Mouse (Mus musculus): ENCODE results near the gene Phf12.

The Phf12 gene

DNA sequence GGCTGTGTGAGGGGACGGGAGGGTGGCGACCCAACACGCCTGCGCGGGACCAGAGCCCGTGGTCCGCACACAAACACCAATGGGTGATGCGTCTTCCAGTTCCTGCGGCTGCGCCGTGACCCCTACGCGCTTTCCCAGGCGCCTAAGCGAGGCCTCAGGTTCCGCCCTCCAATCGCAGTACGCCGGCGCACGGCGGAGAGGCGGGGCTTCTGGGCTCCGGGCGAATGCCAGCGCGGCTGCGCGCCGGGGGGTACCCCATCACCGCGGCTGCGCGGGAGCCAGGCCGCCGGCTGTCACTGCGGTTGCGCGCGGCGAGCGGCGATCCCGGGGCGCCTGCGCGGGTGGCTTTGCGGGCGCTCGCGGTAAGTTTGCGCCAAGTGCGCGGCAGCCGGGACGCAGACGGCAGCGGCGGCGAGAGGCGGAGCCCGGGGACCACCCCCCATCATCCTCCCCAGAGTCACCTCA is at the start of gene Phf12:
TSS of gene Phf12 (plus strand) at position 314 of the 465 bp plus-strand sequence.
- CTCF ChIA-PET, result interaction anchor here (0.6 to 1.8 kb wide), 18 partner anchors 9 to 553 kb away, joined by 3 to 9 read pairs (median 4); partner anchors contain the start of genes Dhrs13 (in 1 of the 4) and Pipox (in 1 of the 4)
- POLR2A ChIA-PET, result interaction anchor here (0.6 to 5.0 kb wide), 106 partner anchors 10 to 1276 kb away, joined by 3 to 106 read pairs (median 5); partner anchors contain the start of genes Nek8 (in 3 of the 4), Pipox (in 3 of the 4), Rpl23a (in 3 of the 4) and Tlcd1 (in 3 of the 4)

DNA sequence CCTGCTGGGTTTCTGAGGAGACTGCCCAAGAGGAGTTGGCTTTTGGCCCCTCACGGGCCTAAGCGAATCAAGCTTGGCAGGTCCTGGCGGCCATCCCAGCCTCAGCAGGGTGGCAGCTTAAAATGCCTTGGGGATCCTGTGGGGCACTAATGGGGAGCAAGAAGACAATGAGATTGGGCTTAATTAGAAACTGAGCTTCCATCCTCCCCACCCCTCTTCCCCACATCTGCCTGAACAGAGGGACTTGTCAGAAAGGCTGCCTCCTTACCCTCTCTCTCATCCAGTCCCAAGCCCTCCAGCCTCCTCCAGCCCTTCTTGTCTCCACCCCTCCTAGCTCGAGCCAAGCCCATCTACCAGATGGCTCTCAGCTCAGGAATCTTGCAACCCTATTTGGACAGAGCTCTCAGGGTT is 48.4 kb upstream of the Phf12 start:
- ChIA-PET CTCF (interaction anchor here (0.5 to 4.6 kb wide), 16 partner anchors 10 to 1286 kb away, joined by 3 to 21 read pairs (median 6); no protein-coding TSS in a partner anchor), POLR2A (interaction anchor here in 3 of 4 experiments (0.5 to 3.7 kb wide), 31 partner anchors 7 to 1235 kb away, joined by 3 to 34 read pairs (median 5); partner anchors contain the start of genes Pipox (in 3 of the 3), Eral1 (in 1 of the 3), Fam222b (in 1 of the 3) and Phf12 (in 1 of the 3))

DNA sequence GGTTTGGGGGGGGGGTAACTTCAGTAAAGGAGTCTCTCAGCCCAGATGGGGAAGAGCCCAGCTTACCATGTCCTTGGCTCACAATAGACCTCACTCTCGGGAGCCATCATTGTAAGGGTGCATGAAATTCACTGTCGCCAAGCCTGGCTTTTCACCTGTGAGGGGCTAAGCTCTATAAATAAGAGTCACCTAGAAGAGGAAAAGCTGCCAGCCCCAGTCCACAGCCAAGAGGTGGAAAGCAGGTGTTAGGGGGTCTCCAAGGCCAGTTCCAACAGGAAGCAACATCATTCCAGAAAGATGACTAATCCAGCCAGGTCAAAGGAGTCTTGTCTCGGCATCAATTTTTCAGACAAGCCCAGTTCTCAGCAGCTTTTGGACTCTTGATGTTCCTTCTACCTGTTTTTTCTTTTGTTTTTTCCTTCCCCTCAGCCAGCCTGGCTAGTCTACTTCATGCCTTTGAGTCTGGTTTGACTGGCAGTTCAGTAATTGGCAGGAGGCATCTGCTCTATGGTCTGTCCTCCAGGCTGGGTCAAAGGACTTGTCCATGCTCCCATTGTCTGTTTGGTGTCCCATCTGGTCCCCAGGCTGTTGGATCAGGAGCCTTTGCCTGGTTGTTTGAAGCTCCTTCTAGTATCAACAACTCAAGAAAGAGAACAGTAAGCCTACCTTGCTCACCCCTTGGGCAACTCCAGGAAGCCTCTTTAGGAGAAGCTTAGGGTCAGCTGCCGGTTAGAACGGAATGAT is 47.8 kb upstream of the Phf12 start:
- ChIA-PET POLR2A (interaction anchor here in 3 of 4 experiments (0.6 to 3.7 kb wide), 30 partner anchors 11 to 402 kb away, joined by 3 to 34 read pairs (median 5); partner anchors contain the start of genes Pipox (in 3 of the 3), Eral1 (in 1 of the 3), Fam222b (in 1 of the 3) and Phf12 (in 1 of the 3)), CTCF (interaction anchor here (0.5 to 4.6 kb wide), 18 partner anchors 9 to 1285 kb away, joined by 3 to 21 read pairs (median 6); no protein-coding TSS in a partner anchor)

DNA sequence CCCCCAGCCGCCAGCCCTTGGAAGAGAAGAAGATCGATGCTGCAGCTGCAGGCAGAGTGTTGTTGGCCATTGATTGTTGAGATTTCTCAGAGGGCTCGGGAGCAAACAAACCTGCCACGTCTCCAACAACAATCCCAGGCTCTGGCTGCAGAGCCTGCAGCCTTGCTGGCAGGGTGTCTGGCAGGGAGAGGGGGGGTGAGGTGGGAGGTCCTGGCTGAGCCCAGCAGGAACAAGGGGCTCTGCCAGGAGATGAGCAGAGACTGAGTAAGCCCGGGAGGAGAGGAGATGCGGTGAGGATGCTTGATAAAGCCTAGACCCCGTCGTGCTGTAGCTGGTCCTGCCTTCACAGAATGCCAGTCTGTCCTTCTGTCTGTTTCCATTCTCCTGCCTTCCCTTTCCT is 45.7 kb upstream of the Phf12 start:
- POLR2A ChIA-PET, result interaction anchor here in 1 of 4 experiments (1.1 to 3.7 kb wide), 2 partner anchors 10 to 129 kb away, joined by 3 to 34 read pairs; no protein-coding TSS in a partner anchor
- CTCF ChIA-PET, result interaction anchor here in 2 of 4 experiments (0.7 to 1.1 kb wide), 4 partner anchors 12 to 110 kb away, joined by 3 to 7 read pairs (median 5); no protein-coding TSS in a partner anchor

DNA sequence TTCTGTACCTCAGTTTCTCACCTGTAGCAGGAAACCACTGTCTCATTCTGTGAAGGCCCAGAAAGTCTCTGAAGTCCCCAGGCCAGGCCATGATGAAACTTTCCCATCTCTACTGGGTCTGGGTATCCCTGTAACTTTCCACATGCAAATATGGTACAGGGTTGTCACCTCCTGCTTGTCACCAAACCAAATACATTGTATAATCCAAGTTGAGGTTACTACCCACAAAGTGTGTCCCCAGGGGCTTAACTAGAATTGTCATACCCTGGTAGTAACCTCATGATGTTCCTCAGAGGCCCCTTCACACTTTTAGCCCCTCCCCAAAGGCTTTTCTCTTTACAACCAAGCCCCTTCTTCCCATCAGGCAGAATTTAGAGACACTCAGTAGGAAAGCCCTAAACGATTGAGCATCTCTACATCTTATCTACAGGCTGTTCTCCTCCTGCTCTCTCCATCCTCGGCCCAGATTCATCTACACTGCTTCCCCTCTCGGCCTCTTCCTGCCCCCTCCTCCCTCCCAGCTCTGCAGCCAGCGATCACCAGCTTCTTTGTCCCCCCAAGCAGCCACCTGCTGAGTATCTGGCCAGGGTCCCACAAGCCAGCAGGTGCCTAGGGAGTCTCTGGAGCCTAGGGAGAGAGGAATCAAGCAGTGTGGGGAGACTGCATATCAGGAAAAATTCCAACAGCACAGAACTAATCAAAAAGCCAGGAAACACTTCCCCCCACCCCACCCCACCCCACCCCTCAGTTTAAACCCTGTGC is 44.7 kb upstream of the Phf12 start:
- CTCF ChIA-PET, result interaction anchor here in 2 of 4 experiments (0.6 to 1.1 kb wide), 3 partner anchors 16 to 1425 kb away, joined by 3 to 7 read pairs (median 3); no protein-coding TSS in a partner anchor
- POLR2A ChIA-PET, result interaction anchor here in 1 of 4 experiments (1.0 to 2.0 kb wide), 4 partner anchors 10 to 130 kb away, joined by 3 to 7 read pairs (median 4); no protein-coding TSS in a partner anchor

DNA sequence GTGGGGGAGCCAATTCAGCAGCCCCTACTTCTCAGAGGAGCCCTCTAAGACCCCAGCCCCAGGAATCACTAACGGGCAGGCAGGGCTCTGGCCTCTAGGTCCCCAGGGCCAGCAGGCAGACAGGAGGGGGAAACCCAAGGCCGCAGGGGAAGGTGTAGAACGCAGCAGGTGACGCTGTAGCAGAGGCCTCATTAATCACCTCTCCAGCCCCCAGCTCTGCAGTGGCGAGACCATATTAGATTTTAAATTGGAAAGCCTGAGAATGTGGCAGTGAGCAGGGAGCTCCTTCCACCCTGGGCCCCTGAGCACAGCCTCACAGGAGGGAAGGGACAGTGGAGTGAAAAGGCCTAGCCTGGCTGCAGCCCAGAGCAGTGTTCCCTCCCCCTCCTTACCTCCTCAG is 40.3 kb upstream of the Phf12 start:
- ChIA-PET CTCF (interaction anchor here (0.7 to 3.1 kb wide), 8 partner anchors 11 to 115 kb away, joined by 5 to 12 read pairs (median 8); no protein-coding TSS in a partner anchor), POLR2A (interaction anchor here (0.8 to 2.1 kb wide), 9 partner anchors 9 to 120 kb away, joined by 3 to 10 read pairs (median 3); partner anchors contain the start of gene Sez6 (in 1 of the 4))

DNA sequence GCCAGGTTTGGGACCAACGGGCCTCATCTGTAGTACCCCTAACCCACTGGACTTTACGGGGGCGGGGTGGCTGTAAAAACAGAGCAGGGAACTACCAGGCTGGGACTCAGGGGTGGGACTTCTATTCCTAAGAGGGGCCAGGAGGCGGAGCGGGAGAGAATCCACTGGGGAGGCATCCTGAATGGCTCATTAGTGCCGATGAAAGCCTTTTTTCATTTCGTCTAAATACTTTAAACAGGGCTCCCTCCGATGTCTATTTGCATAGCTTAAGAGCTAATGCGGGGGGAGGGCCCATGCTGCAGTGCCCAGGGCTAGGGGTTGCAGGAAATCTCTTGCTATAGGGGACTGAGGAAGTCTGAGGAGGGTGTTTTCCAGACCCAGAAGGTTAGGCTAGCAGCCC is 34.7 kb upstream of the Phf12 start:
- CTCF ChIA-PET, result interaction anchor here (0.6 to 2.5 kb wide), 23 partner anchors 17 to 158 kb away, joined by 3 to 25 read pairs (median 4); partner anchors contain the start of gene Pipox (in 2 of the 4)
- POLR2A ChIA-PET, result interaction anchor here in 3 of 4 experiments (0.5 to 3.9 kb wide), 45 partner anchors 9 to 449 kb away, joined by 3 to 34 read pairs (median 4); partner anchors contain the start of genes Pipox (in 2 of the 3), Eral1 (in 1 of the 3), Phf12 (in 1 of the 3) and Rpl23a (in 1 of the 3)

DNA sequence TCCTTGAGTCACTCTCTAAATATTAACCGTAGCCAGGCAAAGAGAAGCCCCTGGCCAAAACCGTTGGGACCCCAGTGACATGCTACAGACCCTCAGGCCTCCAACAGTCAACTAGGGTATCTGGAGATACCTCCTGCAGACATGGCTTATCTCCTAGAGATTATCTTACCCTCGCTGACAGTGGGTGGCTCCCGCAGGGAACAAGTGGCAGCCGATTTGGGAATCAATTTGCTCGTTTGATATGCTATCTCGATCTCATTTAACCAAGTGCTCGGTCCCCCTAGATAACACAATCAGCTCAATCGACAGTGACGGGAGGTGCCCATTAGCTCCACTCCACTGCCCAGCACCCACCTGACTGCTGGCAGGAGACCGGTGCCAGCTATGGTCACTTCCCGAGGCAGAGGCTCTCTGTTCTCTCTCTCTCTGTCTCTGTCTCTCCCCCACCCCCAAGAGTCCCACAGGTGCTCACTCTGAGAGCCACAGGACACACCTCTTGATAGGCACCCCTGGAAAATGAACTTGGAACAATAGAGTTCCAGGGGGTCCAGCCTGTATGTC is 32.3 kb upstream of the Phf12 start:
- POLR2A ChIA-PET, result interaction anchor here in 1 of 4 experiments (0.5 to 1.1 kb wide), 2 partner anchors 57 to 1097 kb away, joined by 3 to 4 read pairs; partner anchors contain the start of gene Pipox
- CTCF ChIA-PET, result interaction anchor here in 2 of 4 experiments (0.6 to 1.0 kb wide), 2 partner anchors 123 to 1675 kb away, joined by 4 to 5 read pairs; no protein-coding TSS in a partner anchor

DNA sequence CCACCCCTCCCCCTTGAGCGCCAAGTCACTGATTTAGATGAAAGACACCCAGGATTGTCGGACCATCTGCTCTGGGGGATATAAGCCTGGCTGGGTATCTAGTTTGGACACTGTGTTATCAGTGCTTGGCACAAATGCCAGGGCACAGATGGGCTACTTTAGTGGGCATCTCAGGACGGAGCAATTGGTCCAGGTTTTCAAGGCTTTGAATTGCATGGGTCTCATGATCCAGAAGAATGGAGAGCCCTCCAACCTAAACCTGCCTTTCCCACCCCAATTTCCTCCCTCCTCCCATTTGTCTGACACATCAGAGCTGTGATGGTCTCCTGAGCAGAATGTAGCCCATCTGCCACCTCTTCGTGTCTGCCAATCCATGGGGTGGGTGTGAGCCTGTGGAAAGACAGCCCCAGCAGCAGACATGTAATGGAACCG is 31.7 kb upstream of the Phf12 start:
- CTCF ChIA-PET, result interaction anchor here in 2 of 4 experiments (0.6 to 1.0 kb wide), 3 partner anchors 124 to 1674 kb away, joined by 3 to 4 read pairs (median 3); no protein-coding TSS in a partner anchor
- POLR2A ChIA-PET, result no interaction called here

DNA sequence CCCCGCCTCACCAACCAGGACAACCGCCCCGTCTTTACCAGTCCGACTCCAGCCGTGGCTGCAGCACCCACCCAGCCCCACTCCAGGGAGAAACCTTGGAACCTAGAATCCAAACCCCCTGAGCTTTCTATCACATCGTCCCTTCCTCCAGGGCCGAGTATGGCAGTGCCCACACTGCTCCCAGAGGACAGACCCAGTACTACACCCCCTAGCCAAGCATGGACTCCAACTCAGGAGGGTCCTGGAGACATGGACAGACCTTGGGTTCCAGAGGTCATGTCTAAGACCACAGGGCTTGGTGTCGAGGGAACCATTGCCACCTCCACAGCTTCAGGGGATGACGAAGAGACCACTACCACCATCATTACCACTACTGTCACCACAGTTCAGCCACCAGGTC is 28.9 kb upstream of the Phf12 start:
- CTCF ChIA-PET, result interaction anchor here (0.5 to 4.1 kb wide), 99 partner anchors 9 to 1671 kb away, joined by 3 to 45 read pairs (median 5); partner anchors contain the start of genes Pipox (in 3 of the 4), Phf12 (in 1 of the 4) and Sez6 (in 1 of the 4)
- POLR2A ChIA-PET, result interaction anchor here (0.6 to 2.4 kb wide), 23 partner anchors 11 to 591 kb away, joined by 3 to 14 read pairs (median 3); partner anchors contain the start of genes Phf12 (in 2 of the 4), Pipox (in 1 of the 4) and Sez6 (in 1 of the 4)

DNA sequence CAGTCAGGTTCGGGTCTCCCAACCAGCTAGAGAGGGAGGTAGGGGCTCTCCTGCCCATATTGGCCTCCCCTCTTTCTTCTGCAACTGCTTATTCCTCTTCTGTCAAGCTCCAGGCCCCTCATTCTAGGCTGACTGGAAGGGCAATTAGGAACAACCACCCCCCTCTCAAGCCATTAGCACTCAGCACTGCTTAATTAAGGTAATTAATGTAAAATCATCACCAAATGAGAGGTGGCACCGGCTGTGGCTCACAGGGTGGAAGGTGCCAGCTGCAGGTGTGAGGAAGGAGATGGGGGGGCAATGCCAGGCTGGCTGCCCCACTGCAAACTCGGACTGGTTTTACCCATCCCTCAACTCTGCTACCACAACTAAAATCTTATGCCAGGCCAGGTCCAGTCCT is 26.1 kb upstream of the Phf12 start:
- CTCF ChIA-PET, result interaction anchor here in 3 of 4 experiments (1.2 to 4.1 kb wide), 3 partner anchors 10 to 129 kb away, joined by 3 to 45 read pairs (median 8); no protein-coding TSS in a partner anchor
- POLR2A ChIA-PET, result interaction anchor here in 1 of 4 experiments (1.6 kb wide), 1 partner anchor 135 kb away, joined by 3 read pairs; no protein-coding TSS in a partner anchor

DNA sequence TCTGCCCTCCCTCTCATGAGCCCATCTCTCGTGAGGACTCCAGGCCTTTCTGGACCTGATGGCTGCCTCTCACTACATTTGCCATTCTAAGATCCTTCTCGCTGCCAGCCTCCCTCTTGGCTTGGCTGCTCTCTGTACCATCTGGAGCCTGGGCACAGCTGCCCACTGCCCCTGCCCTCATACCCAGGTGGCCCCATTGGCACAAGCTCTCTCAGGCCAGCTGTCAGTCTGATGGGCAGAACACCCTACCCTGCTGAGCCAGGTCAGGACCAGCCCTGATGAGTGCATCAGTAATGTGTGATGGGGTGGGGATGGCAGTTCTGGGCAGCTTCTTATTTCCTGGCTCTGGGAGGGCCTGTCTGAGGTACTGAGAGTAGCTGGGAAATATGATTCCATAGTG is 24.3 kb upstream of the Phf12 start:
- CTCF ChIA-PET, result interaction anchor here (1.1 to 2.5 kb wide), 7 partner anchors 9 to 131 kb away, joined by 3 to 12 read pairs (median 4); no protein-coding TSS in a partner anchor
- POLR2A ChIA-PET, result interaction anchor here in 2 of 4 experiments (0.6 to 1.6 kb wide), 5 partner anchors 8 to 333 kb away, joined by 3 to 4 read pairs (median 3); no protein-coding TSS in a partner anchor

DNA sequence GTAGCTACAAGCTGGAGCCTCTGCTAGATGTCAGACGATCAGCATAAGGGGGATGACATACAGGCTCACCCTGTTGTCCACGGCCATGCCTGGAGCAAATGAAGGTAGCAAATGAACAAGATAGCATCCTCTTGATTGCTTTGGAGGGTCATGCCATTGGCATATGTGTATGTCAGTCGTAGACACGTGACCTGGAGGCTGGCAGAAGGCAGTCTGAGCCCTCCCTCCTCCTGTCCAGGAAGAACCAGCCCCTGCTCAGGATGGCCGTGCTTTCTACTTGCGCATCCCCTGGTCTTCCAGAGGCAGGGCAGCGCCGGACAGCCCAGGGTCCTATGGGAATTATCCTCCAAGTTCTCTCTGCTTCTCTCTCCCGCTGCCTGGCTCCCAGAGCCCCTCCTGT is 23.6 kb upstream of the Phf12 start:
- ChIA-PET CTCF (interaction anchor here (1.1 to 2.5 kb wide), 7 partner anchors 8 to 134 kb away, joined by 3 to 12 read pairs (median 4); no protein-coding TSS in a partner anchor), POLR2A (interaction anchor here in 2 of 4 experiments (0.6 to 1.5 kb wide), 3 partner anchors 12 to 334 kb away, joined by 3 to 4 read pairs (median 3); no protein-coding TSS in a partner anchor)

DNA sequence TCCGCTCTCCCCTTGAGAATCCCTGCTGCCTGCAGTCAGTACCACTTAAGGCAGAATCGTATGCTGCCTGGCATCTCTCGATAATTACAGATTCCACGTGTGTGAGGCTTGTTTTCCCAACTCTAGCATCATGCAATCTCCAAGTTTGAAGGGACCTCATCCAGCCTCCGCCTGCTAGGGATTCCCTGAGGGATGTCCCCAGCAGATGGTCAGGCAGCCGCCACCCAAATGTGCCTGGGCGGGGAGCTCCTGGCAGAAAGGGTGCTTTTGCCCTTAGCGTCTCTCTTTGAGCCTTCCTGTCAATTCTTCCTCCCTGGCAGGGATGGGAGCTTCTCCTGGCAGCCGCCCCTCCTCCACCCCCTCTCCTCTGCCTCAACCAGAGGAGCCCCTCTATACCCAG is 22.4 kb upstream of the Phf12 start:
- ChIA-PET POLR2A (interaction anchor here in 3 of 4 experiments (0.6 to 1.4 kb wide), 3 partner anchors 22 to 121 kb away, joined by 3 read pairs; no protein-coding TSS in a partner anchor), CTCF (interaction anchor here in 3 of 4 experiments (0.6 to 2.5 kb wide), 6 partner anchors 11 to 301 kb away, joined by 3 to 12 read pairs (median 4); no protein-coding TSS in a partner anchor)

DNA sequence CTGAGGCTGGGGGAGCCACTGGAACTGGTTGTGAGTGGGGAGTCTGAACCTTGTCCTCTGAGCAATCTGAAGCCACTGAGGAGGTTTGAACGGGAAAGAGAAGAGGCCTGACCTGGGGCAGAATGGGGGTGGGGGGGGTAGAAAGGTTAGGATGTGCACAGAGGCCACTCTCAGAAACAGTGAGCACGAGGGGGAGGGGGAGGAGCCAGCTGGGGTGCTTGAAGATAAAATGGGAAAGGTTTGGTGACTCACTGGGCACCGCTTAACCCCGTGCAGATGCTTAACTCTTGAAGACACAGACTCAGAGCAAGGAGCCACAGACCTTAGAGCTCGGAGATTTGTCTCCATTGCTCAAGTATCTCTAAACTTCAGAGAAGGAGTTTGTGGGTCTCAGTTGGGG is 21.7 kb upstream of the Phf12 start:
- POLR2A ChIA-PET, result interaction anchor here in 2 of 4 experiments (1.3 to 1.4 kb wide), 2 partner anchors 23 to 26 kb away, joined by 3 read pairs; no protein-coding TSS in a partner anchor
- CTCF ChIA-PET, result interaction anchor here (0.6 to 1.9 kb wide), 7 partner anchors 10 to 300 kb away, joined by 3 to 8 read pairs (median 3); no protein-coding TSS in a partner anchor

DNA sequence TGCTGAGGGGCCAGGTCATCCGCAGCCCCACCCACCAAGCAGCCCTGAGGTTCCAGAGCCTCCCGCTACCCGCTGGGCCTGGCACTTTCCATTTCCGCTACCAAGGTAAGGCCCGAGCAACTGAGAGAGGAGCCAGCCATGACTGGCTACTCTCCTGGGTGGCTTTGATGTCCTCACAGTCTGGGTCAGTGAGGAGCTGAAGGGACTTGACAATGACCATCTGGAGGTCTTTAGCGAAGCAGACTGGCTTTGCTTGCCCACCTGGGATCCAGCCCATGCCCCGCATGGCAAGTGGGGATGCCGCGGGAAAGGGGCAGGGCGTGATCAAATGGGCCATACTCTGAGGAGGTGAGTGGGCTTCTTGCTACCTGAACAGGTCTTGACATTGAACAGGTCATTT is 19.6 kb upstream of the Phf12 start:
- POLR2A ChIA-PET, result interaction anchor here in 2 of 4 experiments (0.6 to 1.3 kb wide), 6 partner anchors 15 to 238 kb away, joined by 3 to 6 read pairs (median 4); no protein-coding TSS in a partner anchor
- CTCF ChIA-PET, result interaction anchor here in 3 of 4 experiments (0.7 to 13.8 kb wide), 6 partner anchors 8 to 157 kb away, joined by 3 to 356 read pairs (median 5); no protein-coding TSS in a partner anchor
